Mouse (Mus musculus) lung, embryonic 16.5 days (tissue): ENCODE measurements around the gene Hoxa10. TPM values are rescaled to one million over a fixed set of nuclear protein-coding genes. Genes with fewer than 3 reads are reported as not detected.

ENCODE experiments used
- ATAC-seq: fragments of 200-750 bp; cut with Nextera tagmentation; 2 replicates; pipeline ENCODE4 v1.8.0; 2017; ENCODE audit warnings: low read depth, mild to moderate bottlenecking, moderate library complexity
- H3K27ac ChIP-seq: fragments of 300-500 bp; sonication (generic); 2 replicates; pipeline ENCODE4 v1.5.1; 2014; ENCODE audit warnings: mild to moderate bottlenecking, control low read depth, low read length
- H3K27me3 ChIP-seq: fragments of 300-500 bp; sonication (generic); 2 replicates; pipeline ENCODE4 v1.6.1; 2014; ENCODE audit warnings: low read depth, low read length, mixed read lengths; ENCODE audit not compliant: control insufficient read depth, insufficient read depth
- H3K36me3 ChIP-seq: fragments of 300-500 bp; sonication (generic); 2 replicates; pipeline ENCODE4 v1.6.1; 2014; ENCODE audit warnings: low read length; ENCODE audit not compliant: control insufficient read depth, insufficient read depth
- H3K4me1 ChIP-seq: fragments of 300-500 bp; sonication (generic); replicated peaks from 2 replicates; pipeline ENCODE4 v1.6.1; 2014; ENCODE audit warnings: low read length, mixed read lengths; ENCODE audit not compliant: control insufficient read depth, insufficient read depth
- H3K4me2 ChIP-seq: fragments of 300-500 bp; sonication (generic); 2 replicates; pipeline ENCODE4 v1.6.1; 2014; ENCODE audit warnings: low read depth, low read length, control low read depth
- H3K4me3 ChIP-seq: fragments of 300-500 bp; sonication (generic); 2 replicates; pipeline ENCODE4 v1.5.1; 2014; ENCODE audit warnings: mild to moderate bottlenecking, low read length, control low read depth
- H3K9ac ChIP-seq: fragments of 300-500 bp; sonication (generic); 2 replicates; pipeline ENCODE4 v1.6.1; 2014; ENCODE audit warnings: low read length, control low read depth
- H3K9me3 ChIP-seq: fragments of 300-500 bp; sonication (generic); 2 replicates; pipeline ENCODE4 v1.6.1; 2016; ENCODE audit warnings: low read length; ENCODE audit not compliant: control insufficient read depth
- WGBS: fragments of 180-500 bp; shearing (Covaris S2); extraction: QIAGEN DNeasy Blood & Tissue Kit; methylation state at CpG from one replicate; pipeline ENCODE4 v1.1.7; 2014; 5-methylcytosine and 5-hydroxymethylcytosine counted together
- polyA plus RNA-seq: library from polyadenylated mRNA; unstranded; fragments of >200 nt; fragmentation: Nextera tagmentation; extraction: Ambion mirVana; gene quantifications from 2 replicates; pipeline ENCODE4 v1.2.1, GENCODE M21; 2015

Hoxa10 gene
- polyA plus RNA-seq, 1 experiment from 2014 or later = not detected

DNA sequence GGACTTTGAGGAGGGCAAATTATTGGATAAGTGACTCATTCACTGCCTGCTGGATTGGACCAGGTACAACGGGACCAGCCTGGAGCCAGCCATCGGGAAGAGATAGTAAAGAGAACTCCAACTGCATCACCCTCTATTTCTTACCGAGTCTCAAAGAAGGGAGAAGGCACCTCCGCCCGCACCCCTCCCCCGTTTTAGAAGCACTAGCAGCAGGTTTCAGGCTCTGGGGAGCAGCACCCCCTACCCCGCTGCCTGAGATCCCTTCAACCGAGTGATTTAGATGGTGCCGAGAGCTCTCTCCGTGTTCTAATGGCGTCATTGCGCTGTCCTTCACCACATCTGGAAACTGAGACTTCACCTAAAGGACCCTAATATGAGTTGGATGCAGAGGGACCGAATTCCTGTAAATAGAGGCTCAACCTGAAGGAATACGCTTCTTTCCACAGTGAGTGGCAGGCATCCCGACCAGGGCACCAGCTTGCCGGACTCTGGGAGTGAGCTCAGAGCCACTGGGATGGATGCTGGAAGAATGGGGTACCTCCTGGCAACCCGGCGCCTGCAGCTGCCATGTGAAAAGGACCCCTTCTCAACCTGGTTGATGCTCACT is 24.8 kb upstream of the Hoxa10 start:
- Histone ChIP-seq H3K9ac (no peak overlapping the region), H3K27me3 (peaks cover 93% of the 10 kb centered on the region), H3K27ac (no peak overlapping the region), H3K36me3 (no peaks in the 10 kb centered on the region), H3K4me3 (no peak overlapping the region), H3K9me3 (no peaks in the 10 kb centered on the region), H3K4me2 (no peak overlapping the region), H3K4me1 (peaks cover 6% of the 10 kb centered on the region; the same call in 1 of the 2 replicates)
- ATAC-seq = no peak
- under 1% methylated on average over 18 of the region's 18 CpGs for WGBS

DNA sequence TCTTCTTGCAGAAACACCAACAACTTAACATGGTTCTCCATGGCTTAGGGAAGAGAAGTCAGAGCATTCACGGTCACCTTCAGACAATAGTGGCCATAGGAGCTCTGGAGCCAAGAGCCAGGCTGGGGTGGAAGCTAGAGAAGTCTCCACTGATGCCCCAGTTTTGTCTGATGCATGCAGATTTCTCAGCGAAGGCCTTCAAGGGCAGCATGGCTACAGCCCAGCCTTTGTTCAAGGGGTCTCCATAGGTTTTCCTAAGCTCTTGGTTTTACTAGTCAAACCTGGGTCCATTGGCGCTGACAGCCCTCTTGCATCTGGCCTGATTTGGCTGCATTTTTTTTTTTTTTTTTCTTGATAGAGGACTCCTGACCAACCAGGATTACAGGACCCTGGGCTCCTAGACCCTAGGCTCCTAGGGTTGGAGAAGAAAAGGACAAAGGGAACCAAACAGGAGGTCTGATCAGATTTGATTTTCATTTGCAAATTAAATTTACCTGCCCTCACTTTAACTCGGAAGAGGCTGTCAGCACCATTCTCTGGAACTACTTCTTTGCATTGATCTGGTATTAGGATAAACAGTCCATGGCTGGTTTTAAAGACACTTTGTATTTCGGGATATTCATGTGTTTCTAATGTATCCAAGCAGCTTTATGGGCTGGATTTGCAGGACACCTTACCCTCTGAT is 23.6 kb upstream of the Hoxa10 start:
- ATAC-seq = no peak
- Histone ChIP-seq H3K9me3 (no peaks in the 10 kb centered on the region), H3K4me2 (no peak overlapping the region), H3K9ac (no peak overlapping the region), H3K4me1 (peaks cover 13% of the 10 kb centered on the region; the same call in 1 of the 2 replicates), H3K27ac (no peak overlapping the region), H3K4me3 (no peak overlapping the region), H3K27me3 (peaks cover 92% of the 10 kb centered on the region), H3K36me3 (no peaks in the 10 kb centered on the region)
- 2% methylated on average over 5 of the region's 5 CpGs for WGBS

DNA sequence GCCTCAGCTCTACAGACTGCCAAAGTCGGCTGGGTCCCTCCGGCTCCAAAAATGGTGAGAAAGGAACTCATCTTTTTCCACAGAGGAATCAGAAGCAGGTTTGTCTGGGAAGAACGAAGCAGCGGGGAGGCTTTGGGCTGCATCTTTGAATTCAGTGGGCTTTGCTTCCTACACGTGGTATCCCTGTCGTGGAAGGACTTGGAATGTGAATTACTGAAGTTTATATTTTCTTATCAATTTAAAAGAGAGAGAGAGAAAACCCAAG is 22.6 kb upstream of the Hoxa10 start:
- no peaks in the 10 kb centered on the region for H3K36me3 ChIP-seq
- no peak overlapping the region for H3K4me2 ChIP-seq
- H3K9ac ChIP-seq = no peak overlapping the region
- no peak overlapping the region for H3K4me3 ChIP-seq
- 2% methylated on average over 6 of the region's 6 CpGs for WGBS
- no peaks in the 10 kb centered on the region for H3K9me3 ChIP-seq
- peaks cover 13% of the 10 kb centered on the region; the same call in 1 of the 2 replicates for H3K4me1 ChIP-seq
- H3K27ac ChIP-seq = no peak overlapping the region
- no peak for ATAC-seq
- peaks cover 91% of the 10 kb centered on the region for H3K27me3 ChIP-seq

DNA sequence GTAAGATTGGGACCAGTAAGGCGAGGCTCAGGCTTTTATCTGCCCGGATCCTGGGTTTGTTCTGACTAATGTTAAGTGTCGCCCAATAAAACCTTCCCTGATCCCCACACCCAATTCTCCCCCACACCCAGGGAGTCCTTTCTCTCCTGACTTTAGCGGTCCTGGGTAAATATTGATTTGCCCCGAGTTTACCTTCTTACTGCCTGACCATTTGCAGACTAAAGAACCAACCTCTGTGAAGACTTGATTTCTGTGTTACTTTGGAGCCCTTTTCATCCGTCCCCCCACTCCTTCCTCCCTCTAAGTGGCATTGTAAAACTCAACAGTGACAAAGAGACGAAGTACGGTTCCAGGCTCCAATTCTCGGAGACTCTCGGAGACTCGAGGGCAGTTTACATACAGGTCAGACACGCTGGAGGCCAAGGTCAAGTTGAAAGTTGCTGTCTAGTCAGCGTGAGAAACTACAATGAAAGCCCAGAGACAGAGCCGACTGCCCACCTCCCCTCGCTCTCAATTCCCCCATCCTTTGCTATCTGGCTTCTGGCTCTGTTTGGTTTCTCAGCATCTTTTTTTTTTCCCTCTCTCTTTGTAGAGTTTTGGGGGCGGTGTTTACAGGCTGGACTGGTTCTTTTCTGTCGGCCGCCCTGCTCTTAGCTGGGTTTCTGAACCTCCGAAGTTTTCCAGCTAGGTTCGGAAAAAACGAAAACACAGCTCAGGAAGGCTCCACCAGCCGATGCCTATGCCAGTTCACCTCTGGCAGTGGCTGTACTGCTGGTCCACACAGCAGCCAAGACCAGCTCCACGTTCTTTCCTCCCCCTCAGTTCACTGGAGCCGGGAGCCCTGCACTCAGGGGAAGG is 22.0 kb upstream of the Hoxa10 start:
- Histone ChIP-seq H3K4me2 (no peak overlapping the region), H3K4me1 (peaks cover 13% of the 10 kb centered on the region; the same call in 1 of the 2 replicates), H3K4me3 (no peak overlapping the region), H3K27me3 (peaks cover 89% of the 10 kb centered on the region), H3K9me3 (no peaks in the 10 kb centered on the region), H3K36me3 (no peaks in the 10 kb centered on the region), H3K9ac (no peak overlapping the region), H3K27ac (no peak overlapping the region)
- 3% methylated on average over 24 of the region's 24 CpGs for WGBS
- ATAC-seq = no peak

DNA sequence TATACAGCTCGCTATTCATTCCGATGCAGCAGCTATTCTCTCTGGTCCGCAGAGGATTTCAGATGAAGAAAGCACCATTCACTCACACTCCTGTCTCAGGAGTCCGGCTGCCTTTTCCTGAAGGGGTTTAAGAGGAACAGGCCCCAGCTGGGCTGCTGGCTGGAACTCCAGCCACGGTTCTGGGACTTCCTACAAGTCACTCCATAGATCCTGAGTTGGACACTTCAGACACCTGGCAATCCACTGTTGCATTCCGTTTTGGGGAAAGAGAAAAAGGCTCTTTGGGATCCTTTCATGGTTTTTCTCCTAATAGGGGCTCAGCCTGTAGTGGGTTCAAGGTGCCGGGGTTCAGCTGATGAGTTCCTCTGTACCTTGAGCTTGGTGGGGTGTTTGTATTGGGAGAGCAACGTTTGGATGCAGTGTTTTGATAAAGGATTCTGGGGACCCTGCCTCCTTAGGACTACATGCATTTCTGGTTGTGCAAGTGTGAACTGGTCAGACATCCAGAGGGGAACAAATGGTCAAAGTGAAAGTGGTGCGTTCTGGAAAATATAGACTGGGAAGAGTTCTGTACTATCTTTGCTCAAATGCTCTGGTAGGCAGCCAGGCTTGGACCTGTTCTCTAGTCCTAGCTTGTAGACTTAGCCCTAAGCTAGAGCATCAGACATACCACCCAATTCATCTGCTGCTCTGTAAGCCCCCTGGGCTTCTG is 21.3 kb upstream of the Hoxa10 start:
- WGBS = 5% methylated on average over 9 of the region's 9 CpGs
- Histone ChIP-seq H3K36me3 (no peaks in the 10 kb centered on the region), H3K9me3 (no peaks in the 10 kb centered on the region), H3K27ac (no peak overlapping the region), H3K4me1 (peaks cover 13% of the 10 kb centered on the region; the same call in 1 of the 2 replicates), H3K4me2 (no peak overlapping the region), H3K27me3 (peaks cover 91% of the 10 kb centered on the region), H3K4me3 (no peak overlapping the region), H3K9ac (no peak overlapping the region)
- ATAC-seq = no peak

DNA sequence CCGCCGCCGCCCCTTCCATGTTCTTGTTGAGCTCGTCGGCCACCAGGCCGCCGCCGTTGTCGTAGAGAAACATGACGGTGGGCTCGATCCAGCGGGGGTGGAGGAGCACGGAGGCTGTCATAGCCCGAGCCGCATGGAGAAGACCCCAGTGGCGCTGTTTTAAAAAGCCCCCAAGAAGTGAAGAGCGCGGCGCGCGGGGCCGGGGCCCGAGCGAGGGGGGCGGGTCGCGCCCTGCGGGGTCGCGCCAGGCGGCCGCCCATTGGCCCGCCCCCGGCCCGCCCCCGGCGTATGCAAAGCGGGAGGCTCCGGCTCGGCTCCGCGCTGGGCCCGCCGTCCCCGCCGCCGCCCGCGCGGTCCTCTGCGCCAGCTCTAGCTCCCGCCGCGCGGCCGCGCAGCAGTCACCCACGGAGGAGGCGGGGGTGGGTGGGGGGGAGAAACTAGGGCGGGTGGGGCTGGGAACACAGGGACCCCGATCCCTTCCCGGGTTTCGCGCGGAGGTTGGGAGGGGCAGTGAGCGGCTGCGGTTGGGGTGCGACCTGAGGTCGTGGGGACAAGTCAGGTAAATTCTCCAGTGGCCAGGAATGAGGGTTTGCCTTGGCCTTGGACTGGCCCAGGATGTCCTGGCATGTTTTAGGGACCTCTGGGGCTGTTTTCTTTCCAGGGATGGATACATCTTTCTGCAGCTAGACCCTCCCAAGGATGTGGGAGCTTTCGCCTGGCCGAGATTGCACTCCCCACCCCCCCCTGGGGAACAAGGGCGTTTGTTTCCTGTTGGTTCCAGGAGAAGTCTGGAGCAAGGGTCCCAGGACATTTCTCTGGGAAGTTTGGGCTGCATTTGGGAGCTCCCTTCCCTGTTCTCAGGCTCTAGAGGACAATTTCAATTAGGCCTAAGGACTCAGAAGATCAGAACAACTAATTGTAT is 20.3 kb upstream of the Hoxa10 start, which contains the start of gene Hoxa13:
Gene Hoxa13 (minus strand): TSS at position 227 of the 922 bp plus-strand sequence.
- Histone ChIP-seq H3K9me3 (no peaks in the 10 kb centered on the region), H3K9ac (no peak within 1 kb of the TSS), H3K36me3 (no peaks in the 10 kb centered on the region), H3K27ac (no peak within 1 kb of the TSS), H3K4me3 (peak within 1 kb of the TSS; percentile 50), H3K4me1 (peaks cover 13% of the 10 kb centered on the region; the same call in 1 of the 2 replicates), H3K4me2 (peak within 1 kb of the TSS; percentile 80), H3K27me3 (peaks cover 90% of the 10 kb centered on the region)
- under 1% methylated on average over 23 of the region's 72 CpGs for WGBS
- peak; percentile 78 for ATAC-seq

DNA sequence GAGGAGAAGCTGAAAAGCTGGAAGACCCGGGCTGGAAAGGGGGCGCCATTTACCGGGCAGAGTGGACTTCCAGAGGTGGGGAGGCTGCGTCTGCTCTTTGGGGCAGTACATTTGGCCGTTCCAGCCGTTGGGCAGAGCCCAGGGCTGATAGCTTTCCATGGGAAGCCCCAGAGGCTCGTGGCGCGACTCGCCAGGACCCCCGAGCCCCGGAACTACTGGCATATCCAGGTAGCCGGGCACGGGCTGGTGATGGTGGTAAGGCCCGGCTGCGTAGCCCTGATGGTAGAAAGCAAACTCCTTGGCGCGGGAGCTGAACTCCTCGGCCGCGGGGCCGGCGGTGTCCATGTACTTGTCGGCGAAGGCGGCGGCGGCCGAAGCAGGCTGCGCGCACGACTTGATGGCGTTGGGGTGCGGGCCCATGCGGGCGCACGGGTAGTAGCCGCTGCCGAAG is 19.2 kb upstream of the Hoxa10 start:
- Histone ChIP-seq H3K9ac (no peak overlapping the region), H3K4me3 (peak overlapping the region; percentile 50), H3K4me1 (peaks cover 13% of the 10 kb centered on the region; the same call in 1 of the 2 replicates), H3K4me2 (peak overlapping the region; percentile 80), H3K9me3 (no peaks in the 10 kb centered on the region), H3K27me3 (peaks cover 88% of the 10 kb centered on the region), H3K27ac (no peak overlapping the region), H3K36me3 (no peaks in the 10 kb centered on the region)
- ATAC-seq = no peak
- WGBS = under 1% methylated on average over 39 of the region's 39 CpGs

DNA sequence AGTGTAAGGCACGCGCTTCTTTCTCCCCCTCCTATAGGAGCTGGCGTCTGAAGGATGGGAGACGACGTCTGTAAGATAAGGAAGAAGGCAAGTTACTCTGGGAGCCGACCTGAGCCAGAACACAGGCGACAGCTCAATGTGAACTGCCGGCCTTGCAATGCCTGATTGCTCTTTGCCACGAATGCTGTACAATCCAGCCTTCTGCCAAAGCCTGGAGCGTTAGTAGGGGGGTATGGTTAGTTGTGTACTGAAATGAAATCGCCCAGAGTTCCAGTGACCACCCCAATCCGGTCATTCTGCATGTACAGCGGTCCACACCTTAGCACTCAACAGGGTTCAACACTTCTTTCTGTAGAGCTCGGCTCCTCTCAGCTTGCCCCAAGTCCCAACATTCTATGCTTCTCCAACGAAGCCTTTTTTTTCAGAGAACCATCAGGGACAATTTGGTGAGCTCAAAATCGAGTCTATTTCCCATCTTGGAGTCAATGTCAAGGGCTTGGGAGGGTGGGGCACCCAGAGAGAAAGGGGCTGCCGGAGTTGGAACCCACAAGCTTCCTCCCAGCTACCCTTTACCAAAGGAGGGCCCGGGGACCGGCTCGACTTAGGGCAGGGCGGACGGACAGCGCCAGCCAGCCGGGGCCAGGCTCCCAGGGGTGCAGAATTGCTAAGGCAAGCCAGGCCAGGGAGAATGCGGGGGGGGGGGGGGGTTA is 18.6 kb upstream of the Hoxa10 start:
- H3K36me3 ChIP-seq = no peaks in the 10 kb centered on the region
- peak overlapping the region; percentile 80; the same call in 1 of the 2 replicates for H3K4me2 ChIP-seq
- WGBS = 2% methylated on average over 24 of the region's 25 CpGs
- H3K4me1 ChIP-seq = peaks cover 13% of the 10 kb centered on the region; the same call in 1 of the 2 replicates
- no peak overlapping the region for H3K27ac ChIP-seq
- peaks cover 84% of the 10 kb centered on the region for H3K27me3 ChIP-seq
- ATAC-seq = no peak
- H3K9ac ChIP-seq = no peak overlapping the region
- H3K4me3 ChIP-seq = no peak overlapping the region
- H3K9me3 ChIP-seq = no peaks in the 10 kb centered on the region
